Mouse (Mus musculus) C2C12 (cell line): ENCODE data around the gene Igsf11.

Experiments
- CEBPB ChIP-seq: IDR thresholded peaks from one replicate; pipeline ENCODE4 v1.6.1; 2011; ENCODE audit warnings: low read depth, mild to moderate bottlenecking, control low read depth, moderate library complexity
- CTCF ChIP-seq: IDR thresholded peaks from one replicate; pipeline ENCODE4 v1.5.1; 2011; ENCODE audit not compliant: control insufficient read depth, insufficient read depth, insufficient read length
- MYOD1 ChIP-seq: IDR thresholded peaks from one replicate; pipeline ENCODE4 v1.6.1; 2011; ENCODE audit warnings: low read depth; ENCODE audit not compliant: control insufficient read depth, insufficient read length
- MYOG ChIP-seq: IDR thresholded peaks from one replicate; pipeline ENCODE4 v1.6.1; 2011; ENCODE audit not compliant: control insufficient read depth, insufficient read length; ENCODE audit errors: extremely low read depth

DNA sequence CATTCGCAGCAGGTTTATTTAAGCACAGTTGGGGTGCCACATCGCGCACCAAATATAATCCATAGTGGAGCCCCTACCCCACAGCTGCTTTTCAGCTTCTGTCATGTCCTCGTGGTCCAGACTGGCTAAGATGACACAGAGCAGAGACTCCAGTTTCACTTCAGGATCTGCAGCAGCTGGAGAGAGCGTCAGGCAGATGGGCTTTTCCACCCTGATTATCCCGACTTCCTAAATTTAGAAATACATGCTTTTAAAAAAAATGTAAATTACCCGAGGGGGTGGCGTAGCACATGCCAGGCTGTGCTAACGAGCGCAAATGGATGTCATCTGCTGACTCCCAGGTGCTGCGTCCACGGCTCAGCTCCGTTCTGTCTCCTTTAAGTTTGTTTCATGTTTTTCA, 32.5 kb downstream of the Igsf11 start:
- no peak for TF ChIP-seq MYOG
- TF ChIP-seq CTCF, result no peak
- TF ChIP-seq CEBPB, result no peak
- no peak for TF ChIP-seq MYOD1
